Mouse (Mus musculus): ENCODE results near the gene Ovol2.

Gene Ovol2

DNA sequence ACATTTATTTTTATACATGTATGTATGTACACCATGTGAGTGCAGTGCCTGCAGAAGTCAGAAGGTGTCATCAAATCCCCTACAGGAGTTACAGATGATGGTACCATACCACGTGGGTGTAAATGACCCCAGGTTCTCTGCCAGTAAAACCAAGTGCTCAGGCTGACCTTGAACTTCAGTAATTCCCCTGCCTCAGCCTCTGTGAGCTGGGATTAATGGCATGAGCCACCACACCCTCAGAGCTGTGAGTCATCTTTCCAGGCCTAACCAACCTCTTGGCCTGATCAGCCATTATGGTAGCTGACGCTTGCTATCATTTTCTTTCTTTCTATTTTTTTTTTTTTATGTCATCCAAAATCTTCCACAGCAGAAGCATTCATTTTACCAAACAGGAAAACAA is 20.6 kb downstream of the Ovol2 start:
- in situ Hi-C loops (cut with MboI, MseI) = no loop called here

DNA sequence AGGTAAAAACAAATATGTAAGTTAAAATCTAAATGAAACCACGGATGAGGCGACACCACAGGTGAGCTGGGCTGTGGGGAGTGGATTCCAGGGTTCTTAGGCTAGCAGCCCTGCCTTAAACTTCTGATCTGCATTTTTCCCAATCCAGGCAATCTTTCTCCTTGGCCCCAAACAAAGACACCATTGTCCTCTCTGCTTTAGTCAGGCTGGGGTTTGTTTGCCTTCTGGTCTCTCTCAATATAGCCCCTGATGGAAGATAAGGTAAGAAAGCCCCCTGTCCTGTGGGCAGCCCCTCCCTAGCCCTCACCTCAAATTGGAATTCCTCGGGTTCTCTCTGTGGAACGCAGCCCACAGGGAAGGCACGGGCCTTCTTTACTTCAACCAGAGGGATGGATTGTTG is 21.7 kb downstream of the Ovol2 start:
- in situ Hi-C loops (cut with MboI, MseI) = no loop called here

DNA sequence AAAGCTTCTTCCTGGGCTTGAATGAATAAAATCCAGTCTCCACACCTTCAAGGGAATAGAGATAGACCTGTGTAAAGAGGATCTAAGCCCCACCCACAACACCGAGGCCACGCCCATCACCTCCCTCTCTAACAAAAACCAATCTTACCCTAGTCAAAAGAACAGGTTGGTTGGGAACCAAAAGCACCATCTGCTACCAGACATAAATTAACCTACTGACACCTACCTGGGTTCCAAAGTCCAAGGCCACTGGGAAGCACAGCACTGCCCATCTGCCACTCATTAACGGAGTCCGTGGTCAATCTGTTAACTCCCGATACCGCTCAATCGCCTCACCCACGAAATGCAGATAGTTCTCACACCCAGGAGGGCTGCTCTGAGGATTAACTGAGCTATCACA is 23.4 kb downstream of the Ovol2 start:
- in situ Hi-C loops (cut with MboI, MseI) = no loop called here

DNA sequence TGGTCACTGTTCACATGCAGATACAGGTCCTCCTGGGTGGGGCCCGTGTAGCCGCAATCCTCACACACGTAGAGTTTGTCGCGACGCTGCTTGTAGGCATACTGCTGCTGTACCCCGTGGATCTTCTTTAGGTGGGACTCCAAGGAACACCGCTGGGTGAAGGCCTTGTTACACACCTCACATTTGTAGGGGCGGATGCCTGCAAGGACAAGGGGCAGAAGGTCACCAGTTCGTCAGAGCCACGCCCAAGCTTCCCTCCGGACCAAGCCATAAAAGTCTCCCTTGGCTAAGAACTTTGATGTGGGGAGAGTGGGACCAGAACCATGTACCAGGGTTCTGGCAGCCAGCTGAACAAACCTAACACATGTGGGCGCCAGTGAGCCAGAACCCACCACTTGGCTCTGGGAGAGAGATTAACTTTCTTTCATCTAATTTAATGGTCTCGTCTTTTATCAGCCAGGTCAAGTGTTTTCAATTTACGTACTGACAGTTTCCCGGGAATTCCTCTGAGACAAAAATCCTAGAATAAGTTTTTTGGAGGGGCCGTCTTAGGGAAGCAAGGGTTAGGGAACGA is 26.1 kb downstream of the Ovol2 start:
- in situ Hi-C loops (cut with MboI, MseI) = no loop called here

DNA sequence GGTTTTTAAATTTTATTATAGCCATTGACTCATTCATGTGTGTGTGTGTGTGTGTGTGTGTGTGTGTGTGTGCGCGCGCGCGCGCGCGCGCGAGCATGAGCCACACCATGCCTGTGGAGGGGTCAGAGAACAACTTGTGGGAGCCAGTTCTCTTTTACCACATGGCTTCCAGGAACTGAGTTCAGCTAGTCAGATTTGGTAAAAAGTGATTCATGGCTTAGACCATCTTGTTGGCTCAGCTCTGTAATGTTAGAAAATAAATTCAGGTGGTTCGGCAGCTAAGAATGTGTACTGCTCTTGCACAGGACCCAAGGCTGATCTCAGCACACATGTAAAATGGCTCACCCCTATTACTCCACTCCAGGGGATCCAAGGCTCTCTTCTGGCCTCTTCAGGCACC is 30.8 kb downstream of the Ovol2 start:
- in situ Hi-C loops (cut with MboI, MseI) = no loop called here

DNA sequence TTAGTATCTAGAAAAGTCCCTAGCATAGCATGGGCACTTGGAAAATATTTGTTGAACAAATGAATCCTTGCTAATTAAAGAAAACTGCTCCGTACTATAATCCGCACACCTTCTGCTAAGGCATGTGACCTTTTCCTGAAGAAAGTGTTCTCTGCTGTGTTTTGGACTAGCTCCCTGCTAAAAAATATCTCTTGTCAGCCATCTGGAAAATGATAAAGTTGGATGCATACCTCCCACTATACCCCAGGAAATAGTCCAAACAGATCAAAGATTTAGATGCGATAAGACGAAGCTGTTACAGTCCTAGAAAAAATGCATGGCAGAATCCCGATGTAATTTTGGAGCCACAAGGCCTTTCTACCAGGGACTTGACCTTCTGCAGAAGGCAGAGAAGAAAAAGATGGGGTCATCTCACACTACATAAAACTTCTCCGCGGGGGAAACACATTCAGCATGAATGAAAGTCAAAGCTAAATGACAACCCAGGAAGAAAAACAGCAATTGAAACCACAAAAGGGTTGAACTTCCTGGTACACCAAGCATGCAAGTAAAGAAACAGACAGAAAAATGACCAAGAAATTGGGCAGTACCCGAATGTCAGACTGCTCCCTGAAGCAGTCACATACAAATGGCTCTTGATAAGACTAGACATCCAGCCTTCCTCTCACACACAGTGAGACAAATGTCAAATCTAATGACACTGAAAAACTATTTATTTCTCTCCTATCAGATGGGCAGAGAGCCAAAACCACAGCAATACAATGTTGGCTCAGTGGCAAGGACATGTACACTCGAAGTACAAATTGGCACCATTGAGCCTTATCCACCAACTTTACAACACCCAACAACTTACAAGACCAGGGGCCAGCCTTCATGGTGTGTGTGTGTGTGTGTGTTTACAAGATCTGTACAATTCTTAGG is 31.9 kb downstream of the Ovol2 start:
- in situ Hi-C loops (cut with MboI, MseI) = no loop called here

DNA sequence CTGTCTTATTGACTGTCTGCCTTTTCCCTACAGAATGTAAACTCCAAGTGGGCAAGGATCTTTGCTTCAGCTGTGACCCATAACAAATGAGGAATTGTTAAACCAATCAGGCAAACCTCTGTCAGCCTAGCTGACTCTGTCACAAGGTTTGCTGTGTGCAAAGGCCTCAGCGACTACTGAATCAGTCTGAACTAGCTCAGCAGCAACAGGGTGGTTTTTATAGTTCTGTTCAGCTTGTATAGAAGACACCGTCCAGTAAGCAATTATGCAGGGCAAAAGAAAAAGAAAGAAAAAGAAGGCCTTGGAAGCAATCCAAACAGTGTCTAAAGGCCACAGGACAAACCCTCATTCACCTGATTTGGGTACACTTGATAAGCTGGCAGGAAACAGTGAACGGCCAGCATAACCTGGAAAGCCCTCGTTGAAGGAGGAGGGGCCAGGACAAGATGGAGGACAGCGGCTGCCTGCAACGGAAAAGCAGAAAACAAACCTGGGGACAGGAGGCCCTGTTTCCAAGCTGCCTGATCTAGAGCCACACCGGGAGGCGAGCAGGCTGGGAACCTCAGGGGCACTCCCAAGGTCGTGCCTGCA is 36.7 kb downstream of the Ovol2 start:
- in situ Hi-C loops (cut with MboI, MseI) = no loop called here

DNA sequence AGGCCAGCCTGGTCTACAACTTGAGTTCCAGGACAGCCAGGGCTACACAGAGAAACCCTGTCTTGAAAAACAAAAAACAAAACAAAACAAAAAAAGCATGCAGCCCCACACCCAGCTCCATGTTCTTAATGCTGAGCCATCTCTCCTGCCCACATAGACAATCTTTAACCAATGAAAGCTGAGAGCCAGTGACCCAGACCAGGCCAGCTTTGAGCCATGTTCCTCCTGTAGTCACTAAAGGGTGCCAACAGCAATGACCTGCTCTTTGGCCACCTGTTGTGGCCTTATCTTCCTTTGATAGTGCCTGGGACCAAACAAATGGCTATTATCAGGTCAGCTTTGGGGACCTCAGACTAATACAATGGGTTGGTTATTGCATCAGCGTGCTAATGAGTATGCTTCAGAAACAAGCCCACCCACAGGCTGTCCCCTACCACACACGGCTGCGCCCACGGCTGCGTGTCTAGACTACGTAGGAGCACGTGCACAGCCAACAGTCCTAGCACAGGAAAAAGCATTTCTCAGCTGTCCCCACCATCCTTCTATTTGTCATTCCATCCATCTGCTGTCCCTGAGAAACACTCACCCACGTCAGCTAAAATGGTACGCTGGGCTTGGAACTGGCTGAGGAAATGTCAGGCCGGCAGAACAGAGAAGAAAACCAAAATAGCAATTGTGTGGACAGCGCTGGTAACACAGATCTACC is 40.2 kb downstream of the Ovol2 start:
- in situ Hi-C loops (cut with MboI, MseI) = no loop called here

DNA sequence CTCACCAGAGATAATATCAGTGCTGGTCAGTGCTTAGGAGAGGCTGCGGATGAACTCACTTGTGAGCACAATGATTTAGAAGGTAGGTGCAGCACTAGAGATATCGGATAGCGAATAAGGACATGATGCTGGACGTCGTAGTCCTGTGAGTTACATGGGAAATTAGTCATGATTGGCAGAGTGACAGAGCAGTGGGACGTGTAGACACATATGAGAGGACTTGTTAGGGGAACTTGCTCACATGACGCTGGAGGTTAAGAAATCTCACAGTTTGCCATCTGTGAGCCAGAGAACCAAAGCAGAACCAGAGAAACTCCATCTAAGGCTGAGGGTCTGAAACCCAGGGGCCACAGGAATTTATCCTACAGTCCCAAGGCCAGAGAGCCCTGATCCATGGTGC is 41.6 kb downstream of the Ovol2 start:
- in situ Hi-C loops (cut with MboI, MseI) = no loop called here

DNA sequence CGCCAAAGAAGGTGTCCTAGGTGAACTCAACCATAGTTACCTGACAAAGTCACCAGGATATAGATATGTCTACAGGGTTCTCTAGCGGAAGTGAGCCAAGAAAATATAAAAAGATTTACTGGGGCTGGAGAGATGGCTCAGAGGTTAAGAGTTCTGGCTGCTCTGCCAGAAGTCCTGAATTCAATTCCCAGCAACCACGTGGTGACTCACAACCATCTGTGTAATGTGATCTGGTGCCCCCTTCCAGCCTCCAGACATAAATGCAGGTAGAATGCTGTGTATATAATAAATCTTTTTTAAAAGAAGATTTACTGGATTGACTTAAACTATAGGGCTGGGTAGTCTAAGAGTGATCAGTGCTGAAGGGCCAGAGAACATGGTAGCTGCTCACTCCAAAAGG is 50.5 kb downstream of the Ovol2 start:
- in situ Hi-C loops (cut with MboI, MseI) = no loop called here

DNA sequence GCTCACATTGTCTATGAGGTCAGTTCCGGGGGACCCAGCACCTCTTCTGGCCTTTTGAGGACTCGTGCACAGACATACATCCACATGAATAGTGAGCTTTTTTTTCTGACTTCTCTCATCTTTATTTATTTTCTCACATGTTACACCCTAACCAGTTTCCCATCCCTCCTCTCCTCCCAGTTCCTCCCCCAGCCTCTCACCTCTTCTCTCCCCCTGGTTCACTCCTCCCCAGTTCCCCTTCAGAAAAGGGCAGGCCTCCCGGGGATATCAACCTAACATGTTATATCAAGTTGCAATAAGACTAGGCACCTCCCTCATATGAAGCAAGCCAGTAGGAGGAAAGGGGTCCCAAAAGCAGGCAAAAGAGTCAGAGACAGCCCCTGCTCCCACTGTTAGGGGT is 51.4 kb downstream of the Ovol2 start:
- in situ Hi-C loops (cut with MboI, MseI) = no loop called here

DNA sequence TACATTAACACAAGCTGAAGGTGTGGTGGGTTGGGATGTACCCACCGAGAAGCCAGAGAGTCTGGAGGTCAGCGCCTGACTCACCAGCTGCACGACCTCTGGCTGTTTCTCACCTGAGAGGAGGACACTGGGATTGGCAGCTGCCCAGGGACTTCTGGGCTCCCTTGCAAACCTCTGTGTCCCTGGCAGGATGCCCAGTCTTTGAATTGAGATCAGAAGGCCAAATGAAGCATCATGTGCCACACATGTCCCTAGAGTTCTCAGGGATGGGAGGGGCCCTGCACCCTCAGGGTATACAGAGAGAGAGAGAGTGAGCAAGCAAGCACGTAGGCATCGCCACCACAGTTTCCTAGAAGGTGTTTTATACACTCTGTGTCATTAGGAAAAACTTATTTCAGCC is 52.2 kb downstream of the Ovol2 start:
- in situ Hi-C loops (cut with MboI, MseI) = loop anchor here (10.0 kb wide), 1 partner anchor 1635 kb away; no protein-coding TSS in a partner anchor

DNA sequence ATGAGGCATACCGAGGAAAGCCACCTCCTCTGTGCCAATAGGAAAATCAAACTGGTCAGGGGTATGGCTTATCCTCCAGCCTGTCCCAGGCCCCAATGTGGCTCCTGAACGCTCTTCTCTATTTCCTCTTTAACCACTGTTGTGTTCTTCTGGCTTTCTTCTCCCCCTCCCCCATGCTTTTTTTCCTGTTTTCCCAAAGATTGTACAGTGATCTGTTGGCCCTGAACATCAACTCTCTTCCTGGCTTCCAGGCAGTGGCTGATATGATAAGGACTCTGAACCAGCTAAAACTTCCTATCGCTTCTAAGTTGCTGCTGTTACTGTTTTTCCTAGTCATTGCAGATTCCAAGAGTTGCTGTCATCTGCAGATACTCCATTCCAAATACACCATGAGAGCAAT is 55.1 kb downstream of the Ovol2 start:
- in situ Hi-C loops (cut with MboI, MseI) = loop anchor here (10.0 kb wide), 1 partner anchor 1638 kb away; no protein-coding TSS in a partner anchor

DNA sequence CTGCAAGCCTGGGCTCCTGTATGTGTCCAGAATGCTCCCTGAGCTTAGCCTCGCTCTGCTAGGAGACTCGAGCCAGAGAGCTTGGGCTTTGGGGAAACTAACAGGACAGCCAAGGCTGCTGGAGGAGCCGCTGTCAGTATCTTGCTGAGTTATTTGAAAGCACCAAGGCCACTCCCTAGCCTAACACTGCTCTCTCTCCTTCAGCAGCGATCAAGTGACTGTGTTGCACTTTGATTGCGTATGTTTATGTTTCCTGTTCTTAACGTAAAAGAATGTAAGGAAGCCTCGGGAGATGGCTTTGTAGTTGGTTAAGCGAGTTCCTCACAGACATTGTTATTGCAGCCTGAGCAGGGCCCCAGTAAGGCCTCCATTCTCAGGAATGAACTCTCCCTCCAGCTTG is 57.2 kb downstream of the Ovol2 start:
- in situ Hi-C loops (cut with MboI, MseI) = loop anchor here (5.0 to 10.0 kb wide), 3 partner anchors 88 to 1640 kb away; partner anchors contain the start of genes Dzank1 and Polr3f

DNA sequence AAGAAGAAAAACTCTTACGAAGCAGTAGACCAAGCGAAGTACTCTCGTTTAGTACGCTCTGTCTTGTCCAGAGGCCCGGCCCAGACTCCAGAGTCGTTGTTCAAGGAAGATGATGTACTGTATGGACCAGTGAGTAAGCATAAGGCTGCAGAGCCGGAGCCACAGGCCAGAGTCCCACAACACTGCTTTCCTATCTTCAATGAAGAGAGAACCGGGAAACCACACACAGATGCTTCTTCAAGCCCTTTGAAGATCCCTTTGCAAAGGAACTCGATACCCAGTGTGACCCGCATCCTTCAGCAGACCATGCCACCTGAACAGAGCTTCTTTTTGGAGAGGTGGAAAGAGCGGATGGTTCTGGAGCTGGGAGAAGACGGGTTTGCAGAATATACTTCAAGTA is 59.9 kb downstream of the Ovol2 start:
- in situ Hi-C loops (cut with MboI, MseI) = loop anchor here (5.0 to 10.0 kb wide), 3 partner anchors 90 to 1643 kb away; partner anchors contain the start of genes Dzank1 and Polr3f

DNA sequence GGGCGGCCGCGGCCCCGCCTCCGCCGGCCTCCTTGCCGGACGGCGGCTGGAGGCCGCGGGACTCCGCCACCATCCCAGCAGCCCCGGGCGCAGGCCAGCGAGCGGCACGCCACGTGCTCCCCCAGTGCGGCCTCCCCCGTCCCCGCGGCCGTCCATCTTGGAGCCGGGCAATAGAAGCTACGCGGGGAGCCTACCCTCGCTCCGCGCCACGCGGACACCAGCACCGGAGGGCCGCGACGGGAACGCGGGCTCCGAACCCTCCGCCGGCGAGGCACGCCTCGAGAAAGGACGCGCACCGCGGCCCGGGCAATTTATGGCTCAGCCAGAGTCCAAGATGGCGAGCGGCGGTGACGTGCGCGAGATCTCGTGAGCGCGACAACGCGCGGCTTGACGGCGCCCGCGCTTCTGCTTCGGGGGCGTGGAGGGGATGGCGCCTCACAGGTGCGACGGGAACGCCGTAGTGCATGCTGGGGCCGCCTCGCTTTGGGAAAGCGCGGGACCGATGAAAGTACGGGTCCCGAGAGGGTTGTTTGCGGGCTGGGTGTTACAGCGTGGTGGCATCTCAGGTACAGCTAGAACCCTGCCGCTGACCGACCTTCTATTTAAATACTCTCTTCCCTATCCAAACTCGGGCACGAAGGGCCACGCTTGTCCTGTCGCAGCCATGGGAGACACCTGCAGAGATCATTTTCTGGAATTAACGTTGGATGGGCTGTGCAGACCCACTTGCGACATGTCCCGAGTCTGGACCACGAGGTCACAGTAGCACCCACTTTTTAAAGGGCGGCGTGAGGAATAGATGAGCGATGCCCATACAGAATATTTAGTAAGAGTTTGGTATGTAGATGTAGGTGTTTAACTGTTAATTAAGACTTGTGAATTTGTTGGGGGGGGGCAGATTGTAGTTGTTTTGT is 61.2 kb downstream of the Ovol2 start, which contains the start of the genes Mgme1 and Snx5:
Mgme1 (plus strand) TSS at position 157 of the 914 bp plus-strand sequence.
Snx5 (minus strand) TSS at position 400 of the 914 bp plus-strand sequence.
- in situ Hi-C loops (cut with MboI, MseI) = loop anchor here (5.0 to 10.0 kb wide), 3 partner anchors 92 to 1644 kb away; partner anchors contain the start of genes Dzank1 and Polr3f

DNA sequence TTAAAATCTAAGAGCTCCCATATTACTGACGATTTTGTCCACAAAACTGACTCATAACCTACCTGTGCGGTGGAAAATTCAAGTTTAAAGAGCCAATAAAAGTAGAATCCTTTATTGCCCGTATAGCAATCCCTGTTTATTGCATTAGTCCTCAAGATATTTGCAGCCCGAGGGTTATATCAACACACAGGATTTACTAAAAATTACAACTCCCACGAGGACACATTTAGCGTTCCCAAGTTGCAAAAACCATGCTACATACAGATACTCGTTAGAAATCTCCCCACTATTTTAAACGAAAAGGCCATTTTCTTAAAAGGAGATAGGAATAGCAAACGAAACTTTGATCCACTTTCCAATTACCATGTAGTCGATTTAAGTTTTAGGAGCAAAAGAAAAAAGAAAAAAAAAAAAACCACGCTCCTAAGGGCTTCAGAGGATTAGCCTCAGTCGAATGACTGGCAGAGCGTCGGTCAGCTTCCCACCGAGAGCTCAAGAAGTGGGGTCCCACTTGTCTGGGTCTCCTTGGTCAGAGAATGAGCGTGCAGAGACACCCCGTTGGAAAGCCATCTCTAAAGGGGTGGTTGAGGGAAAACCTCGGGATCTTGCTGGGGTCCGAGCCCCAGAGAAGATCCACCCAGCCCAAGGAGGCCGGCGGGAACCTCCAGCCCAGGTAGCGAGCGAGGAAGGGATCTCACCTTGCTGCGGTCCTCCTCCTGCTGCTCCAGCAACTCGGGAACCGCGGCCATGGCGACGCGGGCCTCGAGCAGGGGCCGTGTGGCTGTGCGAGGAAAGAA is 62.1 kb downstream of the Ovol2 start:
- in situ Hi-C loops (cut with MboI, MseI) = loop anchor here (5.0 to 10.0 kb wide), 3 partner anchors 92 to 1645 kb away; partner anchors contain the start of genes Dzank1 and Polr3f

DNA sequence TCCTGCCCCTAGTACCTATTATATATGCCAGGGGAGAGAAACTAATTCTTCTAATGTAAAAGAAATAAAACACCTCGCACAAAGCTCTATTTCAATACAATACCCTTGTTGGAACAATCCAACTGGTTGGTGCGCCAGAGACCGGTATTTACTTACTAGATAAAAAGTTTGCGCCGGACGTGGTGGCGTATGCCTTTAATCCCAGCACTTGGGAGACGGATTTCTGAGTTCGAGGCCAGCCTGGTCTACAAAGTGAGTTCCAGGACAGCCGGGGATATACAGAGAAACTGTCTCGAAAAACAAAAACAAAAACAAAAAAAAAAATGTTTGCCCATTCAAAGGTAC is 62.7 kb downstream of the Ovol2 start:
- in situ Hi-C loops (cut with MboI, MseI) = no loop called here

DNA sequence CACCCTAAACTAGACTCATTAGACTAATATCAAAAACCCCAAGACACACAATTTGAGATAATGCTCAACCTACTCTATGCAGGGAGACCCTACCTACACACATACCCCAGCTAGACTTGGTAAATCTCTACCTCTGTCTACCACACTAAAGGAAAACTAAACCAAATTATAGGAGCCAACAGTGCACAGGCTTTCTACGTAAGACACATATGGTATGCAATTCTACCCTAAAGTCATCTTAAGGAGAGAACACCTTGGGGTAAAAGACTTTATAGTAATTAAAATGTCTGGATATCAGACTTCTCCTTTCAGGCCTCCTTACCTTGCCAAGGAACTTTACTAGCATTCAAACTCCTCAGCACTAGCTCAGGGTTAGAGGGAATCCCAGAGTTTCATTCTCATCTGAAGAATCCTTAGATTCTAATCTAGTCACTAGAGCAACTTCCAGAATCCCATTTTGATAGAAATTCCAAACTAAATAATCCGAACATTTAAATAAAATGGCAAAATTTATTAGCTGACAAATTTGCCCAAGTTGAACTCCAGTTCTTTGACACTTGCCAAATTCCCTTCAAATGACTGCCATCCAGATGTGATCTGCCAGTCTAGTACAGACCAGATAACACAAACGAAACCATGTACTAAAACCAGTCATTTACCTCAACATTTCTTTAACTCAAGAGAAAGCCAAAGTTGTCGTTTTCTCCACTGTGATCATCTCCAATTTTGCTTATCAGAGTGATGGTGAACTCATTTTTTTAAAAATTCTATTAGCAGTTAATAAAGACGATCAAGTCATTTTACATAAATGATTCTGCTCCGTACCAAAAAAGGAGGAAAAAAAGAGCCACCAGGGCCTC is 63.3 kb downstream of the Ovol2 start:
- in situ Hi-C loops (cut with MboI, MseI) = no loop called here
